12 mouse cellular contexts compared by ENCODE assay signal in the genomic region with DNA sequence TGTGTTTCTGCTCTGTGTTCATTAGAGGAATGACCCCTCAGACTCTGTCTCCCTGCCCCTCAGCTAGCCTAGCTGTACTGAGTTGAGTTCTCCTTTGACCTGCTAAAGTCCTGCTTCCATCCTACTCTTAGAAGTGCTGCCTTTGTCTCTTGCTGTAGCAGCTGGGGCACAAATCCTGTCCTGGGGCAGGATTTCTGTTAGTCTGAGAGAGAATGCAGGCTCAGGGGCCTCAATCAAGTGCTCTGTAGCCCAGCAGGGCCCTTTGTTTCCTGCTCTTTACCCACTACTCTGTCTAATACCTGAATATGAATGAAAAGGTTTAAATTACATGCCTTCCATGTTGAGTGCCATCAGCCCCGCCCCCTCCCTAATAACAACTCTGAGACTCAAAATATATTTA. TPM values are rescaled to one million over a fixed set of nuclear protein-coding genes. Genes with fewer than 3 reads are reported as not detected.
A peak's percentile ranks its signal among the peaks of the same experiment; 100 is the strongest.
DNase-seq lines count a peak whose midpoint lies in the region; ATAC-seq and TF ChIP-seq lines count a peak whose summit lies in the region.
"Had no signal": no experiment of that assay in that cellular context is flagged by ENCODE, and none has a peak within 500 bp of the region (broad histone marks: within the 10 kb centered on the region; RNA-seq: fewer than 3 reads in every experiment).

No protein-coding gene starts in this region.

- no peaks in the 10 kb centered on the region for H3K36me3 ChIP-seq in neural tube, embryonic 11.5 days (ENCODE audit: control insufficient read depth, insufficient read depth, low read length)
- H3K36me3 ChIP-seq in neural tube, embryonic 15.5 days = peaks cover 10% of the 10 kb centered on the region
- 0 out of 2 replicates have a peak, but pooled peaks cover 12% of the 10 kb centered on the region for H3K36me3 ChIP-seq in hindbrain, embryonic 14.5 days (replicated peaks; ENCODE audit: control insufficient read depth, insufficient read depth)

- H3K4me3 ChIP-seq in gastrocnemius, adult 2 months = no peak overlapping the region
- H3K4me3 ChIP-seq in neural tube, embryonic 11.5 days (ENCODE audit: low read depth, low read length) = no peak overlapping the region
- H3K4me3 ChIP-seq in neural tube, embryonic 15.5 days (replicated peaks) = no peak overlapping the region
- no peak overlapping the region for H3K4me3 ChIP-seq in hindbrain, embryonic 14.5 days (replicated peaks; ENCODE audit: low read length)
- no peak overlapping the region for H3K4me3 ChIP-seq in lung, adult 2 months (replicated peaks; ENCODE audit: extremely low read depth, low read depth, low read length)

- intact Hi-C loops in gastrocnemius, adult 2 months (cut with DNase I) = no loop called here

- H3K9me3 ChIP-seq in neural tube, embryonic 11.5 days (ENCODE audit: control insufficient read depth, low read length) = no peaks in the 10 kb centered on the region
- H3K9me3 ChIP-seq in neural tube, embryonic 15.5 days (replicated peaks) = no peaks in the 10 kb centered on the region
- H3K9me3 ChIP-seq in hindbrain, embryonic 14.5 days (ENCODE audit: control insufficient read depth, low read length) = no peaks in the 10 kb centered on the region

- H3K27me3 ChIP-seq in neural tube, embryonic 11.5 days (ENCODE audit: control insufficient read depth, insufficient read depth, low read length) = no peaks in the 10 kb centered on the region
- H3K27me3 ChIP-seq in neural tube, embryonic 15.5 days (replicated peaks) = no peaks in the 10 kb centered on the region
- no peaks in the 10 kb centered on the region for H3K27me3 ChIP-seq in hindbrain, embryonic 14.5 days (ENCODE audit: control insufficient read depth, insufficient read depth, low read length)

- no peak for TF ChIP-seq POLR2A in lung, adult 2 months (IDR thresholded peaks at IDR 0.05; ENCODE audit: borderline replicate concordance, extremely low read depth, low read depth, low read length)

- TF ChIP-seq CTCF in gastrocnemius, adult 2 months (IDR thresholded peaks at IDR 0.05) = no peak
- no peak for TF ChIP-seq CTCF in lung, adult 2 months (IDR thresholded peaks at IDR 0.05; ENCODE audit: insufficient read depth, low read length)

- ATAC-seq in neural tube, embryonic 11.5 days (ENCODE audit: insufficient read depth, low FRiP score, low TSS enrichment) = peak; percentile 73
- ATAC-seq in neural tube, embryonic 15.5 days (ENCODE audit: low FRiP score) = no peak
- ATAC-seq in hindbrain, embryonic 14.5 days (ENCODE audit: low FRiP score) = no peak
- ATAC-seq in frontal cortex, adult (ENCODE audit: low TSS enrichment) = no peak

- peak; percentile 27 for DNase-seq in gastrocnemius, adult 2 months
- no peak for DNase-seq in gastrocnemius, postnatal 25 days
- peak; percentile 35 for DNase-seq in neural tube, embryonic 11.5 days (ENCODE audit: low spot score)
- DNase-seq in hindbrain, embryonic 14.5 days (ENCODE audit: low spot score) = no peak
- no peak for DNase-seq in lung, adult 2 months
- DNase-seq in thymus, postnatal 10 days (ENCODE audit: low spot score in 2 of 2) = no peak
- DNase-seq: adrenal gland, adult 2 months; kidney, adult 18-20 months; spleen, adult 18-20 months had no signal

- H3K4me2 ChIP-seq in neural tube, embryonic 11.5 days (ENCODE audit: low read depth) = no peak overlapping the region
- H3K4me2 ChIP-seq in neural tube, embryonic 15.5 days = no peak overlapping the region
- H3K4me2 ChIP-seq in hindbrain, embryonic 14.5 days (replicated peaks) = no peak overlapping the region
- H3K4me2 ChIP-seq: liver, embryonic 11.5 days had no signal

- peak overlapping the region; percentile 91 for H3K27ac ChIP-seq in gastrocnemius, adult 2 months
- H3K27ac ChIP-seq in neural tube, embryonic 11.5 days (ENCODE audit: low read depth, low read length) = peak overlapping the region; percentile 71
- no peak overlapping the region for H3K27ac ChIP-seq in neural tube, embryonic 15.5 days (replicated peaks)
- H3K27ac ChIP-seq in hindbrain, embryonic 14.5 days = peak overlapping the region; percentile 67

- H3K4me1 ChIP-seq in neural tube, embryonic 11.5 days (ENCODE audit: control insufficient read depth, insufficient read depth, low read length) = peaks cover 14% of the 10 kb centered on the region
- peaks cover 12% of the 10 kb centered on the region; the same call in 1 of the 2 replicates for H3K4me1 ChIP-seq in neural tube, embryonic 15.5 days
- H3K4me1 ChIP-seq in hindbrain, embryonic 14.5 days (replicated peaks; ENCODE audit: control insufficient read depth, insufficient read depth, low read length) = peaks cover 8% of the 10 kb centered on the region
- H3K4me1 ChIP-seq in lung, adult 2 months (ENCODE audit: control insufficient read depth, insufficient read depth, low read length) = no peaks in the 10 kb centered on the region

- no peak overlapping the region for H3K9ac ChIP-seq in neural tube, embryonic 11.5 days (ENCODE audit: low read length)
- H3K9ac ChIP-seq in neural tube, embryonic 15.5 days (replicated peaks) = no peak overlapping the region
- no peak overlapping the region for H3K9ac ChIP-seq in hindbrain, embryonic 14.5 days

- 56% methylated on average over 1 of the region's 1 CpGs for WGBS in neural tube, embryonic 11.5 days
- WGBS in neural tube, embryonic 15.5 days = 57% methylated on average over 1 of the region's 1 CpGs
- WGBS in hindbrain, embryonic 14.5 days = 73% methylated on average over 1 of the region's 1 CpGs
- WGBS in lung, adult 2 months = 95% methylated on average over 1 of the region's 1 CpGs

RNA-seq across cellular contexts. Expression of a gene that starts 23.8 kb away (rescaled TPM):
- total RNA-seq in gastrocnemius, adult 2 months (2021) = 10 to 100 TPM; 38.2 to 39.9 TPM
- 10 to 100 TPM; 32.6 to 35.2 TPM for total RNA-seq in gastrocnemius, postnatal 25 days (2021)
- polyA plus RNA-seq in neural tube, embryonic 11.5 days (2014; fragmentation: Nextera tagmentation; extraction: Ambion mirVana) = 92.5 and 98.1 TPM in 2 replicates
- 109 and 122 TPM in 2 replicates for polyA plus RNA-seq in neural tube, embryonic 15.5 days (2015; fragmentation: Nextera tagmentation; extraction: Ambion mirVana)
- 152 and 163 TPM in 2 replicates for polyA plus RNA-seq in hindbrain, embryonic 14.5 days (2014; fragmentation: Nextera tagmentation; extraction: Ambion mirVana)
- polyA plus RNA-seq in lung, adult 2 months (2012; rRNA removed) = 3.0 and 5.9 TPM in 2 replicates

RNA-seq across cellular contexts. Expression of a gene that starts 40.6 kb away (rescaled TPM):
- total RNA-seq in gastrocnemius, adult 2 months (2021) = 1 to 10 TPM; 6.4 to 6.7 TPM
- total RNA-seq in gastrocnemius, postnatal 25 days (2021) = 1 to 10 TPM; 5.0 TPM
- 19.4 and 20.3 TPM in 2 replicates for polyA plus RNA-seq in neural tube, embryonic 11.5 days (2014; fragmentation: Nextera tagmentation; extraction: Ambion mirVana)
- 14.1 and 15.3 TPM in 2 replicates for polyA plus RNA-seq in neural tube, embryonic 15.5 days (2015; fragmentation: Nextera tagmentation; extraction: Ambion mirVana)
- 13.7 and 16.0 TPM in 2 replicates for polyA plus RNA-seq in hindbrain, embryonic 14.5 days (2014; fragmentation: Nextera tagmentation; extraction: Ambion mirVana)
- polyA plus RNA-seq in lung, adult 2 months (2012; rRNA removed) = 4.0 and 5.0 TPM in 2 replicates

Comparison
In these comparisons a context has a peak if more than half of its experiments do, and no peak if none do; other contexts are left out.
1. DNase-seq: peak in gastrocnemius, adult 2 months (single experiment) and neural tube, embryonic 11.5 days (single experiment); none in gastrocnemius, postnatal 25 days (single experiment), hindbrain, embryonic 14.5 days (single experiment), lung, adult 2 months (single experiment) and thymus, postnatal 10 days (0 of 2).
2. RNA of a gene that starts 23.8 kb away (polyA plus RNA-seq): 152 to 163 TPM in hindbrain, embryonic 14.5 days, 109 to 122 TPM in neural tube, embryonic 15.5 days and 92.5 to 98.1 TPM in neural tube, embryonic 11.5 days; 3.0 to 5.9 TPM in lung, adult 2 months; every median in the first group is over 10 times any median in the second.